Mouse (Mus musculus): ENCODE results near the gene Traf3ip1. TPM values are rescaled to one million over a fixed set of nuclear protein-coding genes. Genes with fewer than 3 reads are reported as not detected.

Gene Traf3ip1
- polyA plus RNA-seq, 1 experiment = 20.1 TPM

GRCm38 (mm10) chr1:91562977-91563590 is 68.6 kb downstream of the Traf3ip1 start:
- peak; percentile 20 for DNase-seq (ENCODE audit: low read depth)
- peak; percentile 4; the same call in 1 of the 2 replicates for TF ChIP-seq CTCF (IDR thresholded peaks at IDR 0.05; ENCODE audit: borderline replicate concordance, extremely low read depth, insufficient read depth, insufficient read length)
- TF ChIP-seq POLR2A (IDR thresholded peaks at IDR 0.05; ENCODE audit: borderline replicate concordance, extremely low read depth, insufficient read depth, insufficient read length, poor library complexity, severe bottlenecking) = no peak

- no peak for DNase-seq (ENCODE audit: low read depth)
- TF ChIP-seq POLR2A (IDR thresholded peaks at IDR 0.05; ENCODE audit: borderline replicate concordance, extremely low read depth, insufficient read depth, insufficient read length, poor library complexity, severe bottlenecking) (no peak), CTCF (IDR thresholded peaks at IDR 0.05; ENCODE audit: borderline replicate concordance, extremely low read depth, insufficient read depth, insufficient read length) (no peak)
Observed at GRCm38 (mm10) chr1:91564004-91564403, 69.6 kb downstream of the Traf3ip1 start.

GRCm38 (mm10) chr1:91564598-91564997 is 70.2 kb downstream of the Traf3ip1 start:
- DNase-seq (ENCODE audit: low read depth) = no peak
- no peak for TF ChIP-seq CTCF (IDR thresholded peaks at IDR 0.05; ENCODE audit: borderline replicate concordance, extremely low read depth, insufficient read depth, insufficient read length)
- TF ChIP-seq POLR2A (IDR thresholded peaks at IDR 0.05; ENCODE audit: borderline replicate concordance, extremely low read depth, insufficient read depth, insufficient read length, poor library complexity, severe bottlenecking) = no peak

- TF ChIP-seq POLR2A (IDR thresholded peaks at IDR 0.05; ENCODE audit: borderline replicate concordance, extremely low read depth, insufficient read depth, insufficient read length, poor library complexity, severe bottlenecking) = no peak
- TF ChIP-seq CTCF (IDR thresholded peaks at IDR 0.05; ENCODE audit: borderline replicate concordance, extremely low read depth, insufficient read depth, insufficient read length) = no peak
- DNase-seq (ENCODE audit: low read depth) = no peak
Observed at GRCm38 (mm10) chr1:91567269-91567668, 72.8 kb downstream of the Traf3ip1 start.

GRCm38 (mm10) chr1:91572458-91572857 is 78.0 kb downstream of the Traf3ip1 start:
- TF ChIP-seq POLR2A (IDR thresholded peaks at IDR 0.05; ENCODE audit: borderline replicate concordance, extremely low read depth, insufficient read depth, insufficient read length, poor library complexity, severe bottlenecking) (no peak), CTCF (IDR thresholded peaks at IDR 0.05; ENCODE audit: borderline replicate concordance, extremely low read depth, insufficient read depth, insufficient read length) (no peak)
- no peak for DNase-seq (ENCODE audit: low read depth)

- TF ChIP-seq POLR2A (IDR thresholded peaks at IDR 0.05; ENCODE audit: borderline replicate concordance, extremely low read depth, insufficient read depth, insufficient read length, poor library complexity, severe bottlenecking) = no peak
- peak; percentile 68; the same call in 1 of the 2 replicates for TF ChIP-seq CTCF (IDR thresholded peaks at IDR 0.05; ENCODE audit: borderline replicate concordance, extremely low read depth, insufficient read depth, insufficient read length)
- DNase-seq (ENCODE audit: low read depth) = peak; percentile 79
Observed at GRCm38 (mm10) chr1:91574208-91574607, 79.8 kb downstream of the Traf3ip1 start.

- DNase-seq (ENCODE audit: low read depth) = no peak
Observed at GRCm38 (mm10) chr1:91577883-91578517, 83.6 kb downstream of the Traf3ip1 start.

More at GRCm38 (mm10) chr1:91577883-91578517, 83.6 kb downstream of the Traf3ip1 start:
- no peak for TF ChIP-seq CTCF (IDR thresholded peaks at IDR 0.05; ENCODE audit: borderline replicate concordance, extremely low read depth, insufficient read depth, insufficient read length)
- TF ChIP-seq POLR2A (IDR thresholded peaks at IDR 0.05; ENCODE audit: borderline replicate concordance, extremely low read depth, insufficient read depth, insufficient read length, poor library complexity, severe bottlenecking) = no peak

Other genes starting within 250 kb of the Traf3ip1 start
- 45.8 and 58.6 TPM in 2 replicates for gene Ube2f, start 244.3 kb upstream of the Traf3ip1 start, polyA plus RNA-seq (2012; rRNA removed)
- gene Scly, start 196.3 kb upstream of the Traf3ip1 start, polyA plus RNA-seq (2012; rRNA removed) = 11.9 and 12.7 TPM in 2 replicates
- 0.08 and 0.10 TPM in 2 replicates for gene Espnl, start 172.6 kb upstream of the Traf3ip1 start, polyA plus RNA-seq (2012; rRNA removed)
- gene Klhl30, start 143.6 kb upstream of the Traf3ip1 start, polyA plus RNA-seq (2012; rRNA removed) = 0.15 and 0.22 TPM in 2 replicates
- gene Erfe, start 128.2 kb upstream of the Traf3ip1 start, polyA plus RNA-seq (2012; rRNA removed) = 0.26 and 0.40 TPM in 2 replicates
- 118 and 128 TPM in 2 replicates for gene Ilkap, start 95.8 kb upstream of the Traf3ip1 start, polyA plus RNA-seq (2012; rRNA removed)
- 144 and 245 TPM in 2 replicates for gene Hes6, start 80.6 kb upstream of the Traf3ip1 start, polyA plus RNA-seq (2012; rRNA removed)
- gene Per2, start 35.3 kb upstream of the Traf3ip1 start, polyA plus RNA-seq (2012; rRNA removed) = 8.9 and 9.4 TPM in 2 replicates
- 15.5 and 16.9 TPM in 2 replicates for gene Asb1, start 45.9 kb downstream of the Traf3ip1 start, polyA plus RNA-seq (2012; rRNA removed)

Measured in brain, embryonic 14.5 days (tissue).